Mouse (Mus musculus): ENCODE measurements around the gene Morn4.

Gene Morn4

GRCm38 (mm10) chr19:42086166-42086565 lies at the start of gene Morn4:
Gene Morn4, minus strand, starts transcription at chr19:42086357.
- peak; percentile 79 for DNase-seq (ENCODE audit: low spot score)

- DNase-seq (ENCODE audit: low spot score) = no peak
Measured at GRCm38 (mm10) chr19:42135070-42135469, 48.9 kb upstream of the Morn4 start.

GRCm38 (mm10) chr19:42131101-42131500 lies 44.9 kb upstream of the Morn4 start:
- DNase-seq (ENCODE audit: low spot score) = no peak

DNA sequence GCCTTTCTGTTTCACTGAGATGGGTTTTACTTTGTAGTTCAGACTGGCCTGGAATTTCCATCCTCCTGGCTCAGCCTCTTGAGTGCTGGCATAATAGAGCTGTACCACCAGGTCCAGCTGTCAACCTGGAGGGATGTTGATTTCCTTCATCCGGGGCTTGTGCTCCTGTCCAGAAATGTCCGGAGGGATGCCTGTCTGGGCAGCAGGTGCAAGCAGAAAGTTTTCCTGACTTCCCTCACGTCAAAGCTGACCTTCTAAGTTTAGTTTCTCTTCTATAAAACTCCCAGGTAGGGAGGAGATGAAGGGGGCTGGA lies 44.1 kb upstream of the Morn4 start:
- no peak for DNase-seq (ENCODE audit: low spot score)

DNA sequence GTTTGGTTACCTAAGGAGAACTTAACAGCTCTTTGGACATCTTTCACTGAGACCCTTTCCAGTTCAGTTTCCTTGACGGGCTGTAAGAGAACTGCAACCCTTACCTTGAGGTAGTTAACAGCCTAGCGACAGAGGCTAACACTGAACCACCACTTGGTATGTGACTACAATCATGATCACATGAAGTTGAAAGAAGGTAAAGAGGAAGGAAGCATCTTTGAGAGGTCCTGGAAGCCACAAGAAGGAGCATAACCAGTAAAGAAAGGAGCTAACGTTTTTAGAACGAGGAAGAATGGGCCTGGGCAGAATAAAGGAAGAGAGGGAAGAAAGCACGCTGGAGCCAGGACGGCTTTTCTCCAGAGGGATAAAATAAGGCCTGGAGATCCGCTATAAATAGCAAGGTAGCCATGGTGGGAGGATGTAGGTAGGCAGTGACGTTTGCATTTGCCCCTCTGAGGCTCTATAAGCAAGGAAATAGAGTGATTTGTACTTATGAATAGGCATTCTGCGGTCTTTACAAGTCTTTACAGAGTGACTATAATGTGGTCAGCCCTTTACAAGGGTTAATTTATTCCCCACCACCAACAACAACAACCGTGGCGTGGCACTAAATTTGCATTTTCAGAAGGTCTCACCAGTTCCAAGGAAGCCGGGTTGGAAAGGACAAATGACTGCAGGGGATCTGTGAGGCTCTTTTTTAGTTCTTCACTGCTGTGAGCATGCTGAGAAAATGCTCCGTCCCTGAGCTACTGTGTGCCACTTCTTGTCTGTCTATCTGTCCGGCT lies 43.5 kb upstream of the Morn4 start:
- no peak for DNase-seq (ENCODE audit: low spot score)

GRCm38 (mm10) chr19:42128787-42129508 lies 42.8 kb upstream of the Morn4 start, which contains the start of gene Avpi1:
Gene Avpi1, minus strand, starts transcription at chr19:42129059.
- peak; percentile 90 for DNase-seq (ENCODE audit: low spot score)

GRCm38 (mm10) chr19:42128052-42128740 lies 42.0 kb upstream of the Morn4 start:
- DNase-seq (ENCODE audit: low spot score) = no peak

- no peak for DNase-seq (ENCODE audit: low spot score)
Measured at GRCm38 (mm10) chr19:42127024-42127423, 40.9 kb upstream of the Morn4 start.

DNA sequence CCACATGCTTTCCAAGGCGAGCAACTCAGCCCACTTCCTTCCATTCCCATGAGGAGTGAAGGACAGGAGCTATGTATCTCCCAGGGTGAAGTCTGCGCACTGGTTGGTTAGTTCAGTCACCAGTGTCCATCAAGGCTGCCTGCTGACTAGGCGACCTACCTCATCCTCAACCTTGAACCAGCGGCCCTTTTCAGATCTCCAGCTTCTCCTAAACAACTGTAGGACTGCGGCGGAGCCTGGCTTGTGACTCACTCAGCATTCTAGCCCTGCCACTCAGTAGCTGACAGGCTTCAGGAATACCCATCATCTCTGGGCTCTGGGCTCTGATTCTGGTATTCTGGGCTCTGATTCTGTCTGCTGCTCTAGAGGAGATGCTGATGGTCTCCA lies 40.1 kb upstream of the Morn4 start:
- DNase-seq (ENCODE audit: low spot score) = no peak

GRCm38 (mm10) chr19:42125501-42126218 lies 39.5 kb upstream of the Morn4 start:
- no peak for DNase-seq (ENCODE audit: low spot score)

- no peak for DNase-seq (ENCODE audit: low spot score)
Measured at GRCm38 (mm10) chr19:42124684-42125083, 38.5 kb upstream of the Morn4 start.

- no peak for DNase-seq (ENCODE audit: low spot score)
Measured at GRCm38 (mm10) chr19:42120451-42120850, 34.3 kb upstream of the Morn4 start.

DNA sequence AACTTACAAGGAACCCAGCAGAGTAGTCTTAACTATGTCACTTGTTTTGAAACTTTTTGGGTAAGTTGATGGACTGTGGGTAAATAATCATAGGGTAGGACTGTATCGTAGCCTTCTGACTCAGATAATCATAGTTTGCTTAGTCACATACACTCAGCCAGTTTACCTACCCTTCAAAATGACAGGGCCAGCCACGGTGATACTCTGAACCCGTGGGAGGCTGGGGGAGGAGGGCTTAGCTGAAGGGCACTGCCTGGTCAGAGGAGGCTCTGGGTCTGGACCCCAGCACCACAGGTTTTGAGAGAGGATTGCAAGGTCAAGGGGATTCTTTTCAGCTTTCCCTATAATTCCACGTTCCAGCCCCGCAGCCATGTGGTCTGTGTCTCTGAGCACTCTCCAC lies 32.4 kb upstream of the Morn4 start:
- no peak for DNase-seq (ENCODE audit: low spot score)

GRCm38 (mm10) chr19:42118142-42118541 lies 32.0 kb upstream of the Morn4 start:
- DNase-seq (ENCODE audit: low spot score) = no peak

- no peak for DNase-seq (ENCODE audit: low spot score)
Measured at GRCm38 (mm10) chr19:42115783-42116335, 29.7 kb upstream of the Morn4 start.

DNA sequence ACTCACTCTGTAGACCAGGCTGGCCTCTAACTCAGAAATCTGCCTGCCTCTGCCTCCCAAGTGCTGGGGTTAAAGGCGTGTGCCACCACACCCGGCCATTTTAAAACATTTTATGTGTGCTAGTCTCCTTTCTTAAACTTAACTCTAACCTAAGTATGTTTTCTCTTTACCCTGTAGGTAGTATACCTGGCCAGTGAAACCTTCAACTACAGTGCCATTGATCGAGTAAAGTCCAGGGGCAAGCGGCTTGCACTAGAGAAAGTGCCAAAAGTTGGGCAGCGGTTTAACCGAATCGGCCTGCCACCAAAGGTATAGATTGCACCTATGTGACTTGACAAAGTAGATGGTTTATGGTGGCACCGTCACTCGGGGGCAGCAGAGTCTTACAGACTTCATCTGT lies 18.5 kb upstream of the Morn4 start:
- DNase-seq (ENCODE audit: low spot score) = no peak

- DNase-seq (ENCODE audit: low spot score) = no peak
Measured at GRCm38 (mm10) chr19:42099406-42099805, 13.2 kb upstream of the Morn4 start.

DNA sequence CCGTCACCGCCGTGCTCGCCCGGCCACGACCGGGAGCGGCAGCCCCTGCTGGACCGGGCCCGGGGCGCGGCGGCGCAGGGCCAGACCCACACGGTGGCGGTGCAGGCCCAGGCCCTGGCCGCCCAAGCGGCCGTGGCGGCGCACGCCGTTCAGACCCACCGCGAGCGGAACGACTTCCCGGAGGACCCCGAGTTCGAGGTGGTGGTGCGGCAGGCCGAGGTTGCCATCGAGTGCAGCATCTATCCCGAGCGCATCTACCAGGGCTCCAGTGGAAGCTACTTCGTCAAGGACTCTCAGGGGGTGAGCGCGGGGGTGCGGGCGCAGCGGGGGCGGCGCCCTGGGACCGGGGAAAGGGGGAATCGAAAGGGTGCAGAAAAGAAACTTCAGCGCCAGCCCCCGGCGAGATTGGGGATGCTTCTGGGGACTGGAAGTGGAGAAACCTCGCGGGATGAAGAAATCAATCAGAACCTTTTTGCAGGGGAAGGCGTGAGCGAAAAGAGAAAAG lies 4.5 kb upstream of the Morn4 start:
- DNase-seq (ENCODE audit: low spot score) = no peak

GRCm38 (mm10) chr19:42089748-42090595 lies 3.8 kb upstream of the Morn4 start, which contains the start of gene Pi4k2a:
Gene Pi4k2a, plus strand, starts transcription at chr19:42090470.
- DNase-seq (ENCODE audit: low spot score) = peak; percentile 89

DNA sequence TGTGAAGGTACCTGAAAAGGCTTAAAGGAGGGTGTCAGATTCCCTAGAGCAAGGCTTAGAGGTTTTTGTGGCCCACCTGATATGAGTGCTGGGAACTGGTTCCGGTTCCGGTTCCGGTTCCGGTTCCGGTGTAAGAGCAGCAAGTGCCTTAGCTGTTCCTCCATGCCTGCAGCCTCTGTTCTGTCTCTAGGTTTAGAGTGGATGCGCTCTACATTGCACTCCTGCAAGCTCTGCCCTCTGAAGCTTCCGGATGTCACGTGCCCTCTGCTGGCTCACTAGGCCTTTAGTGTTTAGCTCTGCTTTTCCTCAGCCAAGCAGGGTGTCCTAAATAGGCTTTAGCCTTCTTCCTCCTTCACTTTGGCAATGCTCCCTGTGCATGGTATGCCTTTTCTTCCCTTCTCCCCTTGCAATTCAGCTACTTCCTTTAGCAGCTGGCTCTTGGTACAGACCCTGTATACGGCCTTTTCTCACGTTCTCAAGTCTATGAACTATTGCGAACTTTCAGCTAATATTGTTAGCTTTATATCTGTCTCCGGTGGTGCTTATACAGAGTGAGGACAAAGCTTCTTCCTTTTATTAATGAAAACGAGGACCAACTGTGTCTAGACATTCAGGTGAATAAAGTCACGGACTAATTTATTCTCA lies 3.1 kb upstream of the Morn4 start:
- no peak for DNase-seq (ENCODE audit: low spot score)

Measured in ovary, postnatal 10 days (tissue).